Mouse (Mus musculus): ENCODE measurements around the gene Vgll4.
A peak's percentile ranks its signal among the peaks of the same experiment; 100 is the strongest.

DNA sequence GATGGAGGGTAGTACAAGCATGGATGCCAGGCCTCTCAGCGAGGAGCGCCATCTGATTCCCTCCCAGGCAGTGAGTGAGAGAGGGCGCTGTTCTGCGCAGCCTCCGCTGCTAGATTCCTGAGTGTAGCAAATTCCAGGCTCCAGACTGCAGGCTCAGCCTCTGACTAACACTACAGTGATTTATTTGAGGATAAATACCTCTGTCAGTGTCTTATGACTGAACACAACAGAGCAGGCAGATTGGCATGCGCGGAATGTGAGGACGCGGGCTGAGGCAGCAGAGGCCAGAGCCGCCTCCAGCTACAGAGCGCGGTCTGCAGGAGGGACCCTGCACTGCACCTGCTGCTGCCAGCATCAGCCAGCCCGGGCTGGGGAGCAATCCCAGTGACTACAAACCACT lies 80.9 kb downstream of the Vgll4 start:
- TF ChIP-seq CTCF (IDR thresholded peaks at IDR 0.05; ENCODE audit: low read depth, low read length) (peak; percentile 45), POLR2A (IDR thresholded peaks at IDR 0.05; ENCODE audit: extremely low read depth, insufficient read depth, low read length) (no peak)

Data from liver, adult 2 months (tissue).